Mouse (Mus musculus) ovary, postnatal 36 days (tissue): ENCODE data around the gene Hrasls5.

Experiments
- DNase-seq: peaks from one replicate; pipeline ENCODE4 v3.0.0; 2022; ENCODE audit warnings: low spot score, mixed read lengths

Gene Hrasls5

DNA sequence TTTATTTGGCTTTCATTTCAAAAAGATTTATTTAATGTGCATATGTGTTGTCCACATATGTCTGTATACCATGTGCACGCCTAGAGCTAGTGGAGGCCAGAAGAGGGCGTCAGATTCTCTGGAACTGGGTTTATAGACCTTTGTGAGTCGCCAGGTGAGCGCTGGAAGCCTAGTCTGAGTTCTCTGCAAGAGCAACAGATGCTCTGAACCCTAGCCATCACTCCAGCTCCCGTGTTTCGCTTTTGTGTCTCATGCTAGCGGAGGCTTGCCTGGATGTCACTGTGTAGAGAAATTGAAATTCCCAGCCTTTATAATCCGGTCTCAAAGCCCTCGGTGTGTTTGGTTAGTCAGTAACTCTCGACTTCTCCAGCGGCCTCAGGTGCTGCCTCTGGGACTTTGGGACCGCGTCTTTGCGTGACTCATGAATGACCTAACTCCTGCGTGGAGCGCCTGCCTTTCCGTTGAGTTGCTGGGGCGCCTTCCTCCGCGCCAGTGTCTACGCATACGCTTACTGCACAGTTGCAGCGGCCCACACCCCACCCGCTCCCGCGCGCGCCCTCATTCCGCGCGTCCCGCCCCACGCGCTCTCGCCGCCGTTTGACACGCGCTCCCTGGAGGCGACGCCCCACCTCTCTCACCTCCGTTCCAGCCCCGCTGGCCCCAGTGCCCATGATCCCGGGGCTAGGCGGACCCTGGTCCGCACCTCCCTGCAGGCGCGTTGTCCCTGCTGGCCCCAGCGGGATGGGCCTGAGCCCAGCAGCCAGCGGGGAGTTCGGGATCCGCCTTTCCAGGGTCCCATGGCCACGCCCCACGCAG is at the start of gene Hrasls5:
Gene Hrasls5 (plus strand): TSS at position 600 of the 816 bp plus-strand sequence.
- DNase-seq, result no peak

GRCm38 (mm10) chr19:7562601-7563129 is 49.7 kb upstream of the Hrasls5 start:
- no peak for DNase-seq

DNA sequence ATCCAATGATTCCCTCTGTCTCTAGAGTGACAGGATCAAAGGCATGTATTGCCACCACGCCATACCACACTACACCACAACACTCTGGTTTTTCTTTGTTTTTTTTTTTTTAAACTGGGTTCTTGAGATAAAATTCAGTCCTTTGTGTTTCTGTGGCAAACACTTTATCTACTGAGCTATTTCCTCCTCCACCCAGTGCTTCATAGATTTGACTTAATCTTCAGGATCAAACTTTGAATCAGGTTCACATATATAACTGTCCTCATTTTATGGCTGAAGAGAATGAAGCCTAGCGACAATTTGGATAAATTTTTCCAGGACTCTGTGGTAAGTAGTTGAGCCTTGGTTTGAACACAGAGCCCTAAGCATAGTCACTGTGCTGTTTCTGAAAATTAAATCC is 48.7 kb upstream of the Hrasls5 start:
- no peak for DNase-seq

GRCm38 (mm10) chr19:7564457-7564856 is 47.9 kb upstream of the Hrasls5 start:
- DNase-seq, result no peak

DNA sequence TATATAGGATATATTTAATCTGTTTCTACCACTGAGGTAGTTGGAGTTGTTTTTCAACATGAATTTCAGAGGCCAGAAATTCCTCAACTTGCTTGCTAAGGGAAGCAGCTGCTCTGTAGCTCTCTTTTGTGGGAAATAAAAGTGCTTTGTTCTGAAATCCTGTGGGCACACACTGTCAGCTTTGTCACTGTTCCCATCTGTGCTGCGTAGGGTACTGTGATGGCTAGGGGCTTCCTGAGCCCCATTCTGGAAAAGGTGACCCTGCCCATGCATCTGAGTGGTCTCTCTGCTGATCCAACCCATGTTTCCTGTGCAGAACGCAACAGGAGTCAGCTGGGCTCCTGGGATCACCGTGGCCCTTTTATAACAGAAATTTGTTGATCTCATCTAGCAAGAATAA is 45.5 kb upstream of the Hrasls5 start:
- no peak for DNase-seq

- no peak for DNase-seq
Measured at GRCm38 (mm10) chr19:7568364-7568763, 44.0 kb upstream of the Hrasls5 start.

GRCm38 (mm10) chr19:7569650-7570049 is 42.7 kb upstream of the Hrasls5 start:
- no peak for DNase-seq

DNA sequence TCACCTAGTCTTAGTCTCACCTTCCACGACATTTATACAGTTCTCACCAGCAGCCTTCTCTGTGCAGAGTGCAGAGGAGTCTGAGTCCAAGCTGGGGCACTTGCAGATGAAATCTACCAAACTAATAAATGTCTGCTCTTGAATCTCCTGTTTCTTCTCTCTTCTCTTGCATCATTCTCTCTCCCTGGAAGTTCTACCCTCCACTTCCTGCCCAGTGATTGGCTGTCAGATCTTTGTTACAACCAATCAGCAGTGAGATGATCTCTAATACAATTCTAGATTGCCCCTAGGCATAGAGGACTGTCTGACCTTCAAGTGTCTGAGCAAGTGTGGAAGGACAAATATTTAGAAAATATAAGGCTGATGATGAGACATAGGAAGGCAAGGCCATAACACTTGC is 36.2 kb upstream of the Hrasls5 start:
- DNase-seq, result no peak

DNA sequence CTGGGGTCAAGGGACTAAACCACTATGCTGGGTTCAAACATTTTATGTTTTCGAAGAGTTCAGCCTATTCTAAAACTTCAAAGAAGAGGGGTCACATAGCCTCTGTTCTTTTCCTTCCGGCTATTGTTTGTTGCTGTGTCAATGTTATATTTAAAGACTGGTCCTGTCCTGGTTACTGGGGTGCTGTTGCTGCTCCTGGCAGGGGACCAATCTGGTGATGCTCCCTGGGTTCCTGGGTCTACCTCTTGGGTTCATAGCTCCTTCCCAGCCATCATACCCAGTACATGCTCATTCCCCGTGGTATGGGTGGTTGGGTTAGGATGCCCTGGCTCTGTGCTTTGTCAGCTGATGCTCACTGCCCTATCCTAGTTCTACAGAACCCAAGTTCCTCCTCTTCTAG is 34.6 kb upstream of the Hrasls5 start:
- no peak for DNase-seq

- DNase-seq, result no peak
Measured at GRCm38 (mm10) chr19:7581042-7581441, 31.3 kb upstream of the Hrasls5 start.

- DNase-seq, result no peak
Measured at GRCm38 (mm10) chr19:7583101-7583500, 29.2 kb upstream of the Hrasls5 start.

DNA sequence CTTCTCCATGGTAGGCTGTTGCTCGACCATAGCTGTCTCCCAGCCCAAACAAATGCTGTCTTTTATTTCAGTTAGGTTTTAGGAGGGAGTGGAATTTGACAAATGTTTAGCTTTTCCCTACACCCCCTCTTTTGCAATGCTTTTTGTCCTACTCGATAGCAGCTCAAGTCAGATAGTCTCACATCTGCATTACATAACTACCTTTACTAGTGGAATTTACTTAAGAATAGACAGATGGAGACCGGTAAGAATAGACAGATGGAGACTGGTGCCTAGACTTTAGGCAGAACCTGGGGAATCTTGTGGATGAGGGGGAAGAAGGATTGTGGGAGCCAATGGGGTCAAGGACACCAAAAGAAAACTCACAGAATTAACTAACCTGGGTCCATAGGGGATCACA is 28.7 kb upstream of the Hrasls5 start:
- no peak for DNase-seq

DNA sequence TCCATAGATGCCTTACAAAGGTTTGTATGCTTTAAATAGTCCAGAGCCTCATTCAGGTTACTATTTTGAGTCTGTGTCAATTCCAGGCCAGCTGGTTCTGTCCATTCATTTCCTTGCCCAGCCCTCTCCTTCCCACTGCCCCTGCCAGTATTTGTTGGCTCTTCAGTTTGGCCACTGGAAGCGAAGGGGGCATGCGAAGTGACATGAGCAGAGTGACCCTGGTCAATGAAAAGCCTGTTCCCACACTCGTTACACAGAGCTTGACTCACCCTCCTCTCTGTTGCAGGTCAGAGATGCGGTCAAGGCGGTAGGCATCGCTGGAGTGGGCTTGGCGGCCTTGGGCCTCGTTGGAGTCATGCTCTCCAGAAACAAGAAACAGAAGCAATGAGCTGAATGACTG is 27.1 kb upstream of the Hrasls5 start:
- DNase-seq, result no peak

DNA sequence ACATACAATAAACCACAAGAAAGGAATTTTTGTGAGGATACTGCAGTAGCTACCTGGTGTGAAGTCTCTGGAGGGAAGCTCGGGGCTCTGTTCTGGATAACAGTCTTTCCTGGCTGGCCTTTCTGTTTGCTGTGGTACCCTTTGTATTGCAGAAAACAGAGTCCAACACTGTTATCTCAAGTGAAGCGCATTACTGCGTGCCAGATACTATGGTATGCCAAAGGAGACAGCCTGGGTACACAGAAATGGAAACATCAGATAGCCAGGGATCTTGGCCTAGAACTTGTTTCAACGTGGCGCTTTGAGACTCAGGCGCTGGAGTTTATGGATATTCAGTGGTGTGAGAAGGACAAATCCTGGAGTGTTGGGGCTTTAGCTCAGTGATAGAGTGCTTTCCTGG is 26.6 kb upstream of the Hrasls5 start:
- DNase-seq, result no peak

- DNase-seq, result no peak
Measured at GRCm38 (mm10) chr19:7590795-7591194, 21.5 kb upstream of the Hrasls5 start.

GRCm38 (mm10) chr19:7592018-7592417 is 20.3 kb upstream of the Hrasls5 start:
- DNase-seq, result no peak

- no peak for DNase-seq
Measured at GRCm38 (mm10) chr19:7595534-7595933, 16.8 kb upstream of the Hrasls5 start.

GRCm38 (mm10) chr19:7598481-7598880 is 13.9 kb upstream of the Hrasls5 start:
- no peak for DNase-seq

- no peak for DNase-seq
Measured at GRCm38 (mm10) chr19:7601551-7601950, 10.8 kb upstream of the Hrasls5 start.

DNA sequence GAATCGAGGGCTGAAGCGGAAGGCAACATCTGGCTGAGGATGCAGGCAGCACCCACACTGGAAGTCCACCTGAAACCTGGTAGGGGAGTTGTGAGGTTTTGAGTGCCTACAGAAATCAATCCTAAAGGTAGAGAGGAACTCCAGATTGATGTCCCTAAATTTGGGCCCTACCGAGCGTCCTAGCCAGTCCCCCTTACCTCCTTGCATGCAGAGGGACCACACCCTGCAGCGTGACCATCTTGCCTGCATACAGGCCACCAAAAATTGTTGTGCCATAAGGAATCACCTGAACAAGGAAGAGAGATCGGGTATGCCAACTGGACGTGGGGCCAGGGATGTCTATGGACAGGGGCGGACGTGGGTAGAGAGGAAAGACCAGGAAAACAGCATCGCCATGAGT is 8.2 kb upstream of the Hrasls5 start:
- no peak for DNase-seq

GRCm38 (mm10) chr19:7605013-7605412 is 7.3 kb upstream of the Hrasls5 start:
- DNase-seq, result no peak

DNA sequence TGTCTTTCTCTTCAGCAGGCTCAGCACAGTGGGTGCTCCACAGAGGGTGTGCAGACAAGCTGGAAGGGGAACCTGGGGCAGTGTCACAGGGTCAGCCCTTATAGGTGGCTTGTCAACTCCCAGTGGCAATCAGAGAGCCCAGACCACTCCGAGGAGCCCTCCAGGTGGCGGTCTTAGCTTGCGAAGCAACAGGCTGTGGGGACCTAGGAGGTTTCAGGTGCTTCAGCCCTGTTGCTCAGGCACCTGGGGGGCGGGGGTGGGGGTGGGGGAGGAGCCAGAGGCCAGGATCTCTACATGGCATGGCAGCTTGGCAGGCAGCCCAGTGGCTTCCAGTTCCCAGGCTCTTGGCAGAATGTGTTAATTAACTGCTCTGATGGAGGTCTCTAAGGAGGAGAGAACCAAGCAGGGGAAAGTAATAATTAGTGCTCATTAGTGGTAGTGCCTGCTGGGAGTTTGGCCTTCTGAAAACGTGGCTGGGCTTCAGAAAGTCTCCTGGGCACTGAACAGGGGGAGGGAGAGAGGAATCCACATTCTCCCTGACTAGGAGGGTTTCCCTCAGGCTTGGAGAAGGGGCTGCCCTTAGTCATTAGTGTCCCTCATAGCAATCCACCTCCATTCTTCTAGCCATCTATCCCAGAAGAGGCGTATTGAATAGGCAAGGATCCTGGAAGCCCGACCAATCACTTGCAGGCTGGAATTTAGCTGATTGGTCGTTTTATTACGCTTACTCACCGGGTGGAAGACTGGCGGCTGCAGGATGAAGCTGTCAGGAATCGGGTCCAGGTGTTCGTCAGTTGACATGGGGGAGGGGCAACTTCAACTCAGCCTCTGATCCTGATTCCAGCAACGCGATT is 6.2 kb upstream of the Hrasls5 start:
- no peak for DNase-seq
